Mouse (Mus musculus): ENCODE measurements around the gene Actl10. TPM values are rescaled to one million over a fixed set of nuclear protein-coding genes. Genes with fewer than 3 reads are reported as not detected.

The Actl10 gene
- polyA plus RNA-seq, 1 experiment from 2014 or later: not detected

DNA sequence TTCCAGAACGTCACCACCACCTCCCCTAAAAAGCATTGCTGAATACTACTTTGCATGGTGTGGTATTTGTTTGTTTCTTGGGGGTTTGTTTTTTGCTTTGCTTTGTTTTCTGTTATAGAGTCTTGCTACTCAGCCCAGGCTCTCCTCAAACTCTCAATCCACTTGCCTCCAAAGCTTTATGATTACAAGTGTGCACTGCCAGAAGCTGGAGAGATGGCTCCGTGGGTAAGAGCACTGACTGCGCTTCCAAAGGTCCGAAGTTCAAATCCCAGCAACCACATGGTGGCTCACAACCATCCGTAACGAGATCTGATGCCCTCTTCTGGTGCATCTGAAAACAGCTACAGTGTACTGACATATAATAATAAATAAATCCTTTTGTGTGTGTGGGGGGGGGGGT is 49.0 kb downstream of the Actl10 start:
- H3K4me3 ChIP-seq (ENCODE audit: low read depth, low read length): no peak overlapping the region
- no peaks in the 10 kb centered on the region for H3K27me3 ChIP-seq (ENCODE audit: control insufficient read depth, insufficient read depth, low read depth, low read length)
- H3K4me2 ChIP-seq (ENCODE audit: low read depth, low read length): no peak overlapping the region
- peaks cover 19% of the 10 kb centered on the region for H3K4me1 ChIP-seq (ENCODE audit: control insufficient read depth, low read depth, low read length)
- H3K27ac ChIP-seq (ENCODE audit: low read length): no peak overlapping the region
- no peaks in the 10 kb centered on the region for H3K9me3 ChIP-seq (replicated peaks; ENCODE audit: control insufficient read depth, low read length)
- H3K36me3 ChIP-seq (ENCODE audit: control insufficient read depth, insufficient read depth): peaks cover 4% of the 10 kb centered on the region
- WGBS (ENCODE audit: insufficient replicate concordance): 71% methylated on average over 6 of the region's 6 CpGs
- ATAC-seq (ENCODE audit: low read depth): no peak
- H3K9ac ChIP-seq (ENCODE audit: low read depth, low read length): no peak overlapping the region

DNA sequence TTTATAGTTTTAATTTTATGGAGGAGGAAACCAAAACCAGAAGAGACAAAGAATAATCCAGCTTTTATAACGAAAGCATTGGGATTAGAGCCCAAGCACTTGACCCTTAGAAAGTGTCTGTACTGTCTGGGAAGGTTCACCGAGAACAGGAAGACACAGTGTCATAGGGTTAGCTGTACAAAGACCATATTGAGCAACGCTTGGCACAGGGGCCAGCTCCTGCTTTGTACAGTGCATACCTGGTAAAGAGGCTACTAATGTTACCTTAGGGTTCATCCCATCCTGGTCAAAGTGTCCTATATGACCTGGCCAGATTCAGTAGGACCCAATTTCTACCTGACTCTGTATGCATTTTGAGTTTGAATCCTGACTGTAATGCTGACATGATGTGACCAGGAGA is 49.7 kb downstream of the Actl10 start:
- Histone ChIP-seq H3K36me3 (ENCODE audit: control insufficient read depth, insufficient read depth) (no peaks in the 10 kb centered on the region), H3K4me1 (ENCODE audit: control insufficient read depth, low read depth, low read length) (peaks cover 19% of the 10 kb centered on the region), H3K4me3 (ENCODE audit: low read depth, low read length) (no peak overlapping the region; the same call in 1 of the 2 replicates), H3K9me3 (replicated peaks; ENCODE audit: control insufficient read depth, low read length) (no peaks in the 10 kb centered on the region), H3K27ac (ENCODE audit: low read length) (no peak overlapping the region), H3K4me2 (ENCODE audit: low read depth, low read length) (peak overlapping the region; percentile 1; the same call in 1 of the 2 replicates), H3K27me3 (ENCODE audit: control insufficient read depth, insufficient read depth, low read depth, low read length) (no peaks in the 10 kb centered on the region), H3K9ac (ENCODE audit: low read depth, low read length) (no peak overlapping the region)
- no peak for ATAC-seq (ENCODE audit: low read depth)
- 48% methylated on average over 3 of the region's 3 CpGs for WGBS (ENCODE audit: insufficient replicate concordance)

Other genes starting within 250 kb of the Actl10 start
- gene Bpifb9b, start 244.5 kb upstream of the Actl10 start, polyA plus RNA-seq (2015; fragmentation: Nextera tagmentation; extraction: Ambion mirVana): not detected in 2 replicates
- gene Cdk5rap1, start 178.8 kb upstream of the Actl10 start, polyA plus RNA-seq (2015; fragmentation: Nextera tagmentation; extraction: Ambion mirVana): 13.3 and 14.9 TPM in 2 replicates
- gene Snta1, start 143.7 kb upstream of the Actl10 start, polyA plus RNA-seq (2015; fragmentation: Nextera tagmentation; extraction: Ambion mirVana): 3.1 and 3.4 TPM in 2 replicates
- gene Cbfa2t2, start 115.3 kb upstream of the Actl10 start, polyA plus RNA-seq (2015; fragmentation: Nextera tagmentation; extraction: Ambion mirVana): 8.2 TPM in 2 replicates
- 1.8 and 2.2 TPM in 2 replicates for gene 1700003F12Rik, start 4.7 kb upstream of the Actl10 start, polyA plus RNA-seq (2015; fragmentation: Nextera tagmentation; extraction: Ambion mirVana)
- 0.44 and 0.73 TPM in 2 replicates for gene Necab3, start 7.1 kb downstream of the Actl10 start, polyA plus RNA-seq (2015; fragmentation: Nextera tagmentation; extraction: Ambion mirVana)
- 9.8 and 14.5 TPM in 2 replicates for gene E2f1, start 18.1 kb downstream of the Actl10 start, polyA plus RNA-seq (2015; fragmentation: Nextera tagmentation; extraction: Ambion mirVana)
- 43.0 and 44.9 TPM in 2 replicates for gene Pxmp4, start 51.9 kb downstream of the Actl10 start, polyA plus RNA-seq (2015; fragmentation: Nextera tagmentation; extraction: Ambion mirVana)
- 1.7 and 2.3 TPM in 2 replicates for gene Zfp341, start 61.5 kb downstream of the Actl10 start, polyA plus RNA-seq (2015; fragmentation: Nextera tagmentation; extraction: Ambion mirVana)
- gene 4930519P11Rik, start 61.7 kb downstream of the Actl10 start, polyA plus RNA-seq (2015; fragmentation: Nextera tagmentation; extraction: Ambion mirVana): 0.19 and 0.20 TPM in 2 replicates
- 9.9 and 10.3 TPM in 2 replicates for gene Chmp4b, start 99.9 kb downstream of the Actl10 start, polyA plus RNA-seq (2015; fragmentation: Nextera tagmentation; extraction: Ambion mirVana)
- gene Gm14214, start 218.3 kb downstream of the Actl10 start, polyA plus RNA-seq (2015; fragmentation: Nextera tagmentation; extraction: Ambion mirVana): not detected in 2 replicates
- 21.8 and 23.0 TPM in 2 replicates for gene Raly, start 239.3 kb downstream of the Actl10 start, polyA plus RNA-seq (2015; fragmentation: Nextera tagmentation; extraction: Ambion mirVana)
- not detected in 2 replicates for gene a, start 239.6 kb downstream of the Actl10 start, polyA plus RNA-seq (2015; fragmentation: Nextera tagmentation; extraction: Ambion mirVana)

Data from liver, embryonic 16.5 days (tissue).